Comparison of ENCODE assay signal across 21 mouse cellular contexts in genomic region chr11:107686290-107686689, GRCm38 (mm10). TPM values are rescaled to one million over a fixed set of nuclear protein-coding genes. Genes with fewer than 3 reads are reported as not detected.
A peak's percentile ranks its signal among the peaks of the same experiment; 100 is the strongest.
DNase-seq lines count a peak whose midpoint lies in the region; ATAC-seq and TF ChIP-seq lines count a peak whose summit lies in the region.
"Had no signal": no experiment of that assay in that cellular context is flagged by ENCODE, and none has a peak within 500 bp of the region (broad histone marks: within the 10 kb centered on the region; RNA-seq: fewer than 3 reads in every experiment).

No protein-coding gene starts in this region.

- DNase-seq in liver, embryonic 11.5 days (ENCODE audit: low spot score) = no peak
- DNase-seq in R1 (ENCODE audit: low read depth, low spot score) = peak; percentile 88
- DNase-seq in testis, postnatal 14 days (ENCODE audit: low spot score) = peak; percentile 36
- DNase-seq in right cerebral cortex, postnatal 10 days (ENCODE audit: low spot score in 2 of 2) = no peak
- DNase-seq in urinary bladder, postnatal 10 days (ENCODE audit: low spot score) = no peak
- DNase-seq: adrenal gland, adult 2 months; adrenal gland, postnatal 25 days; B cell, adult 2 months; cerebellum, adult 18-20 months; cerebellum, adult 9-11 months; cerebellum, postnatal 36 days; gastrocnemius, adult 2 months; gastrocnemius, postnatal 25 days had no signal

- H3K4me2 ChIP-seq in liver, embryonic 12.5 days = no peak overlapping the region
- H3K4me2 ChIP-seq in liver, embryonic 11.5 days = no peak overlapping the region
- H3K4me2 ChIP-seq: forebrain, embryonic 13.5 days; heart, embryonic 12.5 days; hindbrain, embryonic 14.5 days had no signal

- H3K9me3 ChIP-seq in liver, embryonic 12.5 days (replicated peaks) = no peaks in the 10 kb centered on the region
- H3K9me3 ChIP-seq in liver, embryonic 11.5 days (ENCODE audit: control insufficient read depth, low read length) = no peaks in the 10 kb centered on the region
- H3K9me3 ChIP-seq in ES-Bruce4 (replicated peaks; ENCODE audit: control insufficient read depth, insufficient read depth, low read length, poor library complexity, severe bottlenecking) = no peaks in the 10 kb centered on the region
- H3K9me3 ChIP-seq: embryonic facial prominence, embryonic 10.5 days; forebrain, embryonic 13.5 days; heart, embryonic 12.5 days; hindbrain, embryonic 10.5 days had no signal

- TF ChIP-seq CTCF in ES-Bruce4 (IDR thresholded peaks at IDR 0.05; ENCODE audit: low read depth, low read length) = no peak

- TF ChIP-seq EP300 in ES-Bruce4 (IDR thresholded peaks at IDR 0.05; ENCODE audit: insufficient read depth, low read depth, low read length) = no peak

- ATAC-seq in liver, embryonic 12.5 days = 0 out of 2 replicates have a peak, but pooled peaks have one; percentile 42
- no peak for ATAC-seq in liver, embryonic 11.5 days (replicated peaks; ENCODE audit: low FRiP score)
- ATAC-seq: CD4-positive, CD25-positive, alpha-beta regulatory T cell, adult 4 months; forebrain, embryonic 13.5 days had no signal

- no peak overlapping the region for H3K9ac ChIP-seq in liver, embryonic 12.5 days
- no peak overlapping the region for H3K9ac ChIP-seq in liver, embryonic 11.5 days (ENCODE audit: low read depth, low read length)
- H3K9ac ChIP-seq in ES-Bruce4 (ENCODE audit: low read depth, poor library complexity, severe bottlenecking) = no peak overlapping the region
- H3K9ac ChIP-seq: forebrain, embryonic 13.5 days; heart, embryonic 12.5 days; hindbrain, embryonic 14.5 days had no signal

- TF ChIP-seq POLR2A in ES-Bruce4 (IDR thresholded peaks at IDR 0.05; ENCODE audit: insufficient read depth, low read length) = no peak

- no peak overlapping the region for H3K4me3 ChIP-seq in liver, embryonic 12.5 days
- no peak overlapping the region for H3K4me3 ChIP-seq in liver, embryonic 11.5 days (ENCODE audit: low read depth, low read length)
- H3K4me3 ChIP-seq in ES-Bruce4 (ENCODE audit: low read depth, low read length) = peak overlapping the region; percentile 8; the same call in 1 of the 2 replicates
- H3K4me3 ChIP-seq: embryonic facial prominence, embryonic 10.5 days; forebrain, embryonic 13.5 days; gastrocnemius, adult 2 months; heart, embryonic 12.5 days; hindbrain, embryonic 10.5 days had no signal

- H3K27me3 ChIP-seq in liver, embryonic 12.5 days (replicated peaks) = no peaks in the 10 kb centered on the region
- no peaks in the 10 kb centered on the region for H3K27me3 ChIP-seq in liver, embryonic 11.5 days (replicated peaks; ENCODE audit: control insufficient read depth, insufficient read depth, low read length)
- no peaks in the 10 kb centered on the region for H3K27me3 ChIP-seq in ES-Bruce4 (ENCODE audit: control insufficient read depth, insufficient read depth, low read length, poor library complexity, severe bottlenecking)
- H3K27me3 ChIP-seq: forebrain, embryonic 13.5 days; heart, embryonic 12.5 days had no signal

- 92% methylated on average over 20 of the region's 20 CpGs for WGBS in liver, embryonic 12.5 days (ENCODE audit: insufficient replicate concordance)
- 90% methylated on average over 20 of the region's 20 CpGs for WGBS in liver, embryonic 11.5 days

- H3K4me1 ChIP-seq in liver, embryonic 12.5 days = no peaks in the 10 kb centered on the region
- H3K4me1 ChIP-seq in liver, embryonic 11.5 days (replicated peaks; ENCODE audit: control insufficient read depth, insufficient read depth, low read length) = no peaks in the 10 kb centered on the region
- no peaks in the 10 kb centered on the region for H3K4me1 ChIP-seq in ES-Bruce4 (ENCODE audit: control insufficient read depth, insufficient read depth, low read length)
- H3K4me1 ChIP-seq: heart, embryonic 12.5 days had no signal

- H3K36me3 ChIP-seq in liver, embryonic 12.5 days = peaks cover 65% of the 10 kb centered on the region
- H3K36me3 ChIP-seq in liver, embryonic 11.5 days (ENCODE audit: control insufficient read depth, insufficient read depth, low read length) = peaks cover 17% of the 10 kb centered on the region
- no peaks in the 10 kb centered on the region; the same call in 1 of the 2 replicates for H3K36me3 ChIP-seq in ES-Bruce4 (ENCODE audit: control insufficient read depth, insufficient read depth, low read length, poor library complexity, severe bottlenecking)

- H3K27ac ChIP-seq in liver, embryonic 12.5 days = no peak overlapping the region
- no peak overlapping the region for H3K27ac ChIP-seq in liver, embryonic 11.5 days (ENCODE audit: low read depth, low read length)
- H3K27ac ChIP-seq in ES-Bruce4 (ENCODE audit: insufficient read depth, low read length) = no peak overlapping the region
- H3K27ac ChIP-seq: embryonic facial prominence, embryonic 10.5 days; forebrain, embryonic 13.5 days; gastrocnemius, adult 2 months; hindbrain, embryonic 10.5 days; hindbrain, embryonic 14.5 days had no signal

RNA-seq across cellular contexts. Expression of gene Cacng1, which starts 30.0 kb away (rescaled TPM):
- polyA plus RNA-seq in liver, embryonic 12.5 days (2016; fragmentation: Nextera tagmentation; extraction: Ambion mirVana) = 0.14 TPM in 1 of 2 replicates, not detected in the other
- polyA plus RNA-seq in liver, embryonic 11.5 days (2014; fragmentation: Nextera tagmentation; extraction: Ambion mirVana) = not detected in 2 replicates
- not detected in 2 replicates for polyA plus RNA-seq in ES-Bruce4 (2011; ENCODE audit: insufficient read depth, insufficient read length, low read depth, missing spikeins)
- polyA plus RNA-seq: CD4-positive, CD25-positive, alpha-beta regulatory T cell, adult 4 months; embryonic facial prominence, embryonic 10.5 days; forebrain, embryonic 13.5 days; heart, embryonic 12.5 days had no signal

Comparison
In these comparisons a context has a peak if more than half of its experiments do, and no peak if none do; other contexts are left out.
1. DNase-seq: peak in R1 (single experiment) and testis, postnatal 14 days (single experiment); none in liver, embryonic 11.5 days (single experiment), right cerebral cortex, postnatal 10 days (0 of 2) and urinary bladder, postnatal 10 days (single experiment).